Mouse (Mus musculus) heart, embryonic 13.5 days (tissue): ENCODE results near the gene D17Wsu92e. TPM values are rescaled to one million over a fixed set of nuclear protein-coding genes. Genes with fewer than 3 reads are reported as not detected.

Experiments
- ATAC-seq: fragments of 200-750 bp; cut with Nextera tagmentation; 2 replicates; pipeline ENCODE4 v1.8.0; 2017; ENCODE audit warnings: moderate TSS enrichment; ENCODE audit not compliant: insufficient number of reproducible peaks, low FRiP score, low TSS enrichment; ENCODE audit errors: extremely low read depth
- H3K27ac ChIP-seq: fragments of 300-500 bp; sonication (generic); replicated peaks from 2 replicates; pipeline ENCODE4 v1.5.1; 2015; ENCODE audit warnings: moderate library complexity, mild to moderate bottlenecking, inconsistent platforms
- H3K27me3 ChIP-seq: fragments of 300-500 bp; sonication (generic); replicated peaks from 2 replicates; pipeline ENCODE4 v1.6.1; 2015; ENCODE audit warnings: mild to moderate bottlenecking, inconsistent platforms
- H3K36me3 ChIP-seq: fragments of 300-500 bp; sonication (generic); 2 replicates; pipeline ENCODE4 v1.6.1; 2015; ENCODE audit warnings: mild to moderate bottlenecking, inconsistent platforms
- H3K4me1 ChIP-seq: fragments of 300-500 bp; sonication (generic); 2 replicates; pipeline ENCODE4 v1.6.1; 2015; ENCODE audit warnings: inconsistent platforms
- H3K4me2 ChIP-seq: fragments of 300-500 bp; sonication (generic); 2 replicates; pipeline ENCODE4 v1.6.1; 2015; ENCODE audit warnings: inconsistent platforms, mild to moderate bottlenecking, moderate library complexity
- H3K4me3 ChIP-seq: fragments of 300-500 bp; sonication (generic); 2 replicates; pipeline ENCODE4 v1.5.1; 2015; ENCODE audit warnings: moderate library complexity, mild to moderate bottlenecking, inconsistent platforms
- H3K9ac ChIP-seq: fragments of 300-500 bp; sonication (generic); 2 replicates; pipeline ENCODE4 v1.6.1; 2015; ENCODE audit warnings: inconsistent platforms, mild to moderate bottlenecking, moderate library complexity
- H3K9me3 ChIP-seq: fragments of 300-500 bp; sonication (generic); 2 replicates; pipeline ENCODE4 v1.6.1; 2016; ENCODE audit warnings: inconsistent platforms
- WGBS: fragments of 180-500 bp; shearing (Covaris S2); methylation state at CpG from one replicate; pipeline ENCODE4 v1.1.7; 2015; ENCODE audit warnings: mixed read lengths; 5-methylcytosine and 5-hydroxymethylcytosine counted together
- polyA plus RNA-seq: library from polyadenylated mRNA; unstranded; fragments of >200 nt; fragmentation: Nextera tagmentation; extraction: Ambion mirVana; gene quantifications from 2 replicates; pipeline ENCODE4 v1.2.1, GENCODE M21; 2015

Gene D17Wsu92e
- polyA plus RNA-seq, 1 experiment from 2014 or later = 13.1 TPM

- WGBS = under 1% methylated on average over 58 of the region's 62 CpGs
- Histone ChIP-seq H3K4me2 (peak overlapping the region; percentile 89), H3K27ac (peak overlapping the region; percentile 91), H3K9me3 (no peaks in the 10 kb centered on the region), H3K9ac (peak overlapping the region; percentile 98), H3K4me3 (peak overlapping the region; percentile 99), H3K27me3 (no peaks in the 10 kb centered on the region), H3K36me3 (no peaks in the 10 kb centered on the region), H3K4me1 (peaks cover 29% of the 10 kb centered on the region)
- peak; percentile 84 for ATAC-seq
These were observed 379 bp downstream of the D17Wsu92e start for GRCm38 (mm10) chr17:27819971-27820567.

DNA sequence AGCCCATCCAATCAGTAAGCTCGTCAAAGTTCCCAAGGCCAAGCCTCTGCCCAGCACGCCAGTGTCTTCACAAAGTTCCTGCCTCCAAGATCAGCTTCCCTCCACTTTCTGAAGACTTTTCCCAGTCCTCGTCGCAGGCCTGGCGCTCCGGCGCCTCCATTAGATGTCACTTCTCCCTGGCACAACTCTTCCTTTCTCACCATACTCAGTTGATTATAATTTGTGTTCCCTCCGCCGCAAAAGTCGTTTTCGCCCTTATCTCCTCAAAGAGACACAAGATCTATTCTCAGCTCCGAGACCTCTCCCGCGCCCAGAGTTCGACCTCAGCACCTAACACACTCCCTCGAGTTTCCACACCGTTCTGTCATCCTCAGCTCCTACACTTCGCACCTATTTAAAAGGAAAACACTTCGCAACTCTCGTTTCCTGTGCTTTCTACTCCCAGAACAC lies 902 bp downstream of the D17Wsu92e start:
- no peak for ATAC-seq
- peaks cover 29% of the 10 kb centered on the region for H3K4me1 ChIP-seq
- peak overlapping the region; percentile 98 for H3K9ac ChIP-seq
- no peaks in the 10 kb centered on the region for H3K36me3 ChIP-seq
- H3K4me2 ChIP-seq = peak overlapping the region; percentile 89
- no peaks in the 10 kb centered on the region for H3K9me3 ChIP-seq
- H3K27ac ChIP-seq = peak overlapping the region; percentile 91
- under 1% methylated on average over 20 of the region's 20 CpGs for WGBS
- peak overlapping the region; percentile 99 for H3K4me3 ChIP-seq
- no peaks in the 10 kb centered on the region for H3K27me3 ChIP-seq

GRCm38 (mm10) chr17:27819011-27819410 lies 1.4 kb downstream of the D17Wsu92e start:
- H3K4me2 ChIP-seq = peak overlapping the region; percentile 89
- no peak for ATAC-seq
- peak overlapping the region; percentile 91 for H3K27ac ChIP-seq
- peak overlapping the region; percentile 98 for H3K9ac ChIP-seq
- peak overlapping the region; percentile 99 for H3K4me3 ChIP-seq
- H3K9me3 ChIP-seq = no peaks in the 10 kb centered on the region
- no peaks in the 10 kb centered on the region for H3K27me3 ChIP-seq
- no peaks in the 10 kb centered on the region for H3K36me3 ChIP-seq
- 11% methylated on average over 7 of the region's 7 CpGs for WGBS
- peaks cover 29% of the 10 kb centered on the region for H3K4me1 ChIP-seq

DNA sequence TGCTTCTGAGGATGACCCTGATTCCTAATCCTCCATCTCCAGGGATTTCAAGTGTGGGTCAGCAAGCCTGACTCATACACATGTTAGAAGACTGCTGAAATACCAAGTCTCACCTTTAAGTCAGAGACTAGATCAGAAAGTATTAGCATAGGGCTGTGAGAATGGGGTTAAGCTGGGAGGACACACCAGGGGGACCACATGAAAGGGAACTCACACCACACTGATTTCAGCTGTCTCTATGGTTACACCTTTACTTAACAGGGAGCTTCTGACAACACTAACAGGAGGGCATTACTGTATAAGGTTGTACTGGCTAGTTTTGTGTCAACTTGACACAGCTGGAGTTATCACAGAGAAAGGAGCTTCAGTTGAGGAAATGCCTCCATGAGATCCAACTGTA lies 5.8 kb downstream of the D17Wsu92e start:
- no peaks in the 10 kb centered on the region for H3K36me3 ChIP-seq

GRCm38 (mm10) chr17:27811980-27812379 lies 8.5 kb downstream of the D17Wsu92e start:
- no peak overlapping the region for H3K4me2 ChIP-seq
- no peaks in the 10 kb centered on the region for H3K27me3 ChIP-seq
- H3K27ac ChIP-seq = peak overlapping the region; percentile 62
- no peak for ATAC-seq
- no peaks in the 10 kb centered on the region for H3K9me3 ChIP-seq
- H3K9ac ChIP-seq = 0 out of 2 replicates have a peak overlapping the region, but pooled peaks have one; percentile 5
- H3K4me1 ChIP-seq = peaks cover 38% of the 10 kb centered on the region
- H3K4me3 ChIP-seq = no peak overlapping the region
- 64% methylated on average over 3 of the region's 3 CpGs for WGBS
- no peaks in the 10 kb centered on the region for H3K36me3 ChIP-seq

More for the DNA sequence above, 5.8 kb downstream of the D17Wsu92e start:
- no peak for ATAC-seq
- H3K4me1 ChIP-seq = peaks cover 42% of the 10 kb centered on the region
- no peak overlapping the region for H3K4me2 ChIP-seq
- no peaks in the 10 kb centered on the region for H3K27me3 ChIP-seq
- no peak overlapping the region for H3K9ac ChIP-seq
- no peaks in the 10 kb centered on the region for H3K9me3 ChIP-seq
- no peak overlapping the region for H3K4me3 ChIP-seq
- H3K27ac ChIP-seq = no peak overlapping the region

- Histone ChIP-seq H3K27ac (peak overlapping the region; percentile 10; the same call in 1 of the 2 replicates), H3K36me3 (no peaks in the 10 kb centered on the region), H3K4me3 (no peak overlapping the region), H3K4me2 (no peak overlapping the region), H3K9ac (no peak overlapping the region), H3K4me1 (peaks cover 49% of the 10 kb centered on the region), H3K9me3 (no peaks in the 10 kb centered on the region), H3K27me3 (no peaks in the 10 kb centered on the region)
- 74% methylated on average over 16 of the region's 16 CpGs for whole genome bisulfite sequencing
- ATAC-seq = no peak
These were observed 9.7 kb downstream of the D17Wsu92e start for GRCm38 (mm10) chr17:27810569-27811331.

DNA sequence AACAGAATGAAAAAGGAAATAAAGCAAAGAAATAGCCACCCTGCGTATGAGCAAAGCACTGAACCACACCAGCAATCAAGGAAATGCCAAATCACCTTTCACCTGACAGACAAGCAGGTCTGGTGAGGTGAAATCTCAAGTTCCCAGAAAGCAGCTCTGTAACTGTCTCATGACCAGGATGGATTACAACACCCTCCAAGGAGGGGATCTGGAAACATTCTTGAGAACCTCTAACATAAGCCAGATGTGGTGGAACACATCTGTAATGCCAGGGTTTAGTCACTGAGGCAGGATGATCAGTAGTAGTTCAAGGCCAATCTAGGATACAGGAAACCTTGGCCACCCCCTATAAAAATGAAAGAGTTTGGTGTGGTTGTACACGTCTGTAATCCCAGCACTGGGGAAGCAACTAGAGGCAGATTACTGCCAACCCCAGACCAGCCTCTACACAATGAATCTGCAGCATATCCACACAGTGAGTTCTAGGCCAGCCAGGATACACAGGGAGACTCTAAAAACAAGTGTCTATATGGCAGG lies 12.8 kb downstream of the D17Wsu92e start:
- Histone ChIP-seq H3K27me3 (no peaks in the 10 kb centered on the region), H3K36me3 (no peaks in the 10 kb centered on the region), H3K4me1 (peaks cover 69% of the 10 kb centered on the region), H3K4me3 (no peak overlapping the region), H3K9ac (no peak overlapping the region), H3K27ac (no peak overlapping the region), H3K9me3 (no peaks in the 10 kb centered on the region), H3K4me2 (no peak overlapping the region)
- WGBS = 77% methylated on average over 2 of the region's 2 CpGs
- no peak for ATAC-seq

GRCm38 (mm10) chr17:27804803-27805770 lies 15.4 kb downstream of the D17Wsu92e start:
- ATAC-seq = no peak
- Histone ChIP-seq H3K9me3 (no peaks in the 10 kb centered on the region), H3K27me3 (no peaks in the 10 kb centered on the region), H3K4me2 (no peak overlapping the region), H3K27ac (0 out of 2 replicates have a peak overlapping the region, but pooled peaks have one; percentile 5), H3K9ac (no peak overlapping the region), H3K36me3 (no peaks in the 10 kb centered on the region), H3K4me3 (no peak overlapping the region), H3K4me1 (peaks cover 54% of the 10 kb centered on the region)
- 68% methylated on average over 10 of the region's 10 CpGs for WGBS

GRCm38 (mm10) chr17:27804156-27804690 lies 16.2 kb downstream of the D17Wsu92e start:
- Histone ChIP-seq H3K9ac (0 out of 2 replicates have a peak overlapping the region, but pooled peaks have one; percentile 20), H3K27me3 (no peaks in the 10 kb centered on the region), H3K4me2 (no peak overlapping the region), H3K36me3 (no peaks in the 10 kb centered on the region), H3K4me1 (peaks cover 63% of the 10 kb centered on the region), H3K9me3 (no peaks in the 10 kb centered on the region), H3K27ac (no peak overlapping the region), H3K4me3 (no peak overlapping the region)
- 62% methylated on average over 7 of the region's 7 CpGs for WGBS
- ATAC-seq = no peak

DNA sequence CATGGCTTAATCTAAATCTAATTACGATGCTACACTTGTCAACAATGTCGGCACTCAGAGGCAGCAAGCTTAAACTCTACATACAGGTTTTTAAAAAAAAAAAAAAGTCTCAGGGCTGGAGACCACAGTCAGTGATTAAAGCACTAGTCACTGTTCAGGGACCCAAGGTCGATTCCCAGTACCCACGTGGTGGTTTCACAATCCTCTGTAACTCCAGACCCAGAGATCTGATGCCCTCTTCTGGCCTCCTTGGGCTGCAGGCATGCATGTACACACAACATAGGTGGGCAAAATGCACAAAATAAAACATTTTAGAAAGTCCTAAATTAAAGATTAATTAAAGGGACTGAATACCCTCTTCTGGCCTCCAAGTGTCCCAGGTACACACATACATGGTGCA lies 16.7 kb downstream of the D17Wsu92e start:
- Histone ChIP-seq H3K4me3 (no peak overlapping the region), H3K9me3 (no peaks in the 10 kb centered on the region), H3K9ac (no peak overlapping the region), H3K27ac (no peak overlapping the region), H3K4me1 (peaks cover 68% of the 10 kb centered on the region), H3K27me3 (no peaks in the 10 kb centered on the region), H3K36me3 (no peaks in the 10 kb centered on the region), H3K4me2 (no peak overlapping the region)
- WGBS = 75% methylated on average over 4 of the region's 4 CpGs
- ATAC-seq = no peak
